Mouse (Mus musculus) spleen, postnatal 10 days (tissue): Measurements from ENCODE around the gene Mael.
A peak's percentile ranks its signal among the peaks of the same experiment; 100 is the strongest.

ENCODE experiments used
- DNase-seq, 2 experiments: peaks; one replicate each; pipeline ENCODE4 v3.0.0; 2021 to 2022; ENCODE audit warnings: low spot score in 2 of 2

Gene Mael

DNA sequence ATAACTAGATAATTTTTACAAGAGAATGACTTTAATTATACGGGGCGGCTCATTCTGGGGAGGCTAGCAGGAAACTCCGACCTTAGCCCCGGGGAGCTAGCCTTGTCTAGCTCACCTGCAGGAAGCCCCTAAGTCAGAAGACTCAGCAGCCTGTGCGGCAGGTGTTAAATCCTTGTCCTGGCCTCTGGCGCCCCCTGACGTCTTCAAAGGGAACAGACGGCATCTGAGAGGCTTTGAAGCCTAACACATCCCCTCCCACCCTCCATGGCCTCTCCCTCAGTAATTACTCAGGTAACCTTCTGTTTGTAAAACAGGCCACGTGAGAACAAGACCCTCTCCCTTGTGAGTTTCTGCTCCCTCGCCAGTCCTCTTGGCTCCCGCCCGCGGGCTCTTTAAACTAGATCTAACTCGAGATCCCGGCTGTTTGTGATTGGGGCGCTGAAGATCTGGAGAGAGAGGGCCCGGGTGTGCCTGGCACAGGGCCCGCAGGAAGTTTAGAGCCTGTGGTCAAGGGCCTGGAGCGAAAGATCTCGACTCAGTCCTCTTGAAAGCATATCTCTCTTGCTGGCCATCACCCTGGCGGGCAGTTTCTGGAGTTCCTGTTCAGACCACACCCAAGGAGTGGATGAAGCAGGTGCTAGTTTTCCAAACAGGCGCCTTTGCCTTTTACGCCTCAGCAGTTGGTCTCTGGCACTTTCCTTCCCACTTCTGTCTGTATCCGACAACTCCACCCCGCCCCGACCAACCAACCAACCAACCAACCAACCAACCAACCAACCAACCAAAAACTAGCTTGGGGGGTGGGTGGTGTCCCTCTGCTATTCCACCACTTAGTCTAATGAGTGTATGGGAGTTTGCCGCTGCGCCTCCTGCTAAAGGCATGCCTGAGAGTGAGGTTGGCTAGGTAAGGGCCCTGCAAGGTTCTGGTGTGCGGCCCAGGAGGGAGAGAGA, 84.1 kb downstream of the Mael start:
- peak; percentile 71 to 85 for DNase-seq

DNA sequence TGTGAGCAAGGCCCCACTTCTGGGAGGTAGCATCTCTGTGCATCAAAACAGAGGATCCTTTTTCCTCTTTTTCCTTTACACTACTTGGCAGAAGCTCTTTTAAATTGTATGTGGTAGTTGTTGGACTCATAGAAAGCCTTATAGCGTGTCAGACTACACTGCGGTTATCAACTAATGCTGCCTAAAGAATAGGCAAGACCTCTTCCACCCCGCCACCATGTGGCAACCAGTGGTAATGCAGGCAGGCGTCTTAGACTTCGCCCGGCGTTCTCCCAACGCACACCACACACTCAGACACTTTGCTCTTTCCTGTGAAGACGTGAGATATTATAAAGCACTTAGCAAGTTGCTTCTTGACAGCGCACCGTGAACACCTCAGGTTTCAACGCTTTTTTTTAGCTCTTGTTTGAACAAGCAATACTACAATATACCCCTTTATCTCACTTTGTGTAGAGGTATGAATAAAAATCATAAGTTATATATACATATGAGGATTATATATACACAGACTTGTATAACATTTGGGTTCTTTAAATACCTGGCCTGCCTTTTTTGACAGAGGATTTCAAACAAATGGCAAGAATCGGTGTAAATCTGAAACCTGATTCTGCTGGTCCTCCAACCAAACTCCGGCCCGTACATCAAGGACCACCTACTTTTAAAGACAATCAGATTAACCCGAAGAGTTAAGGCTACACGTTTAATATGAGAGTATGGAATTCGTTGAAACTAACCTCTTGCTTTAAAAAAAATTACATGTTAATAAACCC, 85.0 kb downstream of the Mael start:
- peak; percentile 83 to 92 for DNase-seq

DNA sequence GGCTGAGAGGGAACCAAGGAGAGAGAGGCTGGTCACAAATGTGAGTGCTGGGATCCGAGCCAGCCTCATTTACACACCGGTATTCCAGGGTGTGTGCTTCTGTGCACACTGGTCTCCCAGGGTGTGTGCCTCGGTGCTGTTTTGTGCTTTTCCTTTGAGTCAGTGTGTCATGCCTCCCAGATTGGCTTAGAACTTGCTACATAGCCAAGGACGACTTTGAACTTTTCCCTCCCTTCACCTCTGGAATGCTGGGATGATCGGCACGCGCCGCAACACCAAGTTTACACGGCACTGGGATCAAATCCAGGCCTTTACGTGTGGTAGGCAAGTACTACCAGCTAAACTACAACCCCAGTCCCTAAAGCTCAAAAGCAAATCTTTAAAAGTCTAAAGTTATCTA, 86.5 kb downstream of the Mael start:
- DNase-seq: no peak

DNA sequence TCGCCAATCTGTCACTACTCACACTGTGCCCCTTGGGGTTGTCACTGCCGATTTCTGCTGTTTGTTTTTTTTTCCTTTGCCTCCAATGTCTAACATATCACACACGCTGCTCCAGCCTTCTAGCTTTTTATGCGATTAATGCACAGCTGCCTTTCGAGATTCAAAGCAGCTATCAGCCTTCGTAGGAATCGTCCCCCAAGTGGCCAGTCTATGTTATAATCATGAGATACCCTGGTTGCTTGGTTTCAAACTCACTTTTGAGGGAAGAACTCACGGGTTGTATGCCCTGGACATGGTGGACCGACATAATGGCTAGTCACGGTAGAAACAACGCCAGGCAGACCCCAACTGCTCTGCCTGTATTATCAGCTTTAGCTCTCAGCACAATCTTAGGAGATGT, 87.2 kb downstream of the Mael start:
- no peak for DNase-seq
